Mouse (Mus musculus) brain, embryonic 14.5 days (tissue): Measurements from ENCODE around the gene Fxyd3.

ENCODE experiments used
- CTCF ChIP-seq: fragments of 200-500 bp; IDR thresholded peaks from 2 replicates; pipeline ENCODE4 v1.5.1; 2012; ENCODE audit warnings: inconsistent platforms, mild to moderate bottlenecking, moderate library complexity, borderline replicate concordance; ENCODE audit not compliant: insufficient read depth, insufficient read length; ENCODE audit errors: extremely low read depth
- POLR2A ChIP-seq: fragments of 200-500 bp; IDR thresholded peaks from 2 replicates; pipeline ENCODE4 v1.6.1; 2012; ENCODE audit warnings: mild to moderate bottlenecking, inconsistent platforms, borderline replicate concordance; ENCODE audit not compliant: poor library complexity, insufficient read depth, insufficient read length, severe bottlenecking; ENCODE audit errors: extremely low read depth

DNA sequence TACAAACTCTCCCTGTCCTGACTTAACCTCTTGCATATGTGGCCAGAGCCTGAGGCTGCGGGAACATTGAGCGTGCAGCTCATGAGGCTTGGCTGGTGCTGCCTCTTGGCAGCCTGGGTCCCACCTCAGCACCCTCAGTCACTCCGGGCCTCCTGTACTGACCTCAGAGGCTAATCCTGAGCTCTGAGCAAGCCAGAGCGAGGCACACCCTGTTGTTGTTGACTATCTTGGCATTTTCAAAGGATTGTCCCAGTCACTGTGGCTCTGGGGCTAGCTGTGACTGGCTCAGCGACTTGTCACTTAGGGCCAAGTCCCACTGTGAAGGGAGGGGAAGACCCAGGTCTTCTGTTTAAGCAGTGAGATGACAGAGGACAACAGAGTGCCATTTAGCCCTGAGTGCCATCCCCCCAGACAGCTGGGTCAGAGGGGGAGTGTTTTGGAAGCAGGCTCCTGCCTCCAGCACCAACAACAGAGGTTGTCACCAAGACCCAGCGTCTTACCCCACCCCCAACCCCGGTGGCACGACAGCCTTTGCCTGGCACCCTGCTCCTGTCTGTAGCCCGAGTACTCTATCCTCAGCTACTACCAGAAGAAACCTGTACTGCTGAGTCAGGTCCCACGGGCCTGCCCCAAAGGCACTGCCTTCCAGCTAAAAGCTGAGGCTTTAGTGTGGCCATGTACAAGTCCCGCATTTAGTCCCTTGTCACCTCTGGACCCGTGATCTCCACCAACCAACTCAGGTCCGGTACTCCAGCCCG is 6.5 kb upstream of the Fxyd3 start:
- no peak for TF ChIP-seq POLR2A
- TF ChIP-seq CTCF, result no peak
